Mouse (Mus musculus) cortical plate, adult 2 months (tissue): ENCODE measurements at regions not wholly inside any gene's neighbourhood (a gene's known extent, or its start where the extent isn't known, plus 50 kb on each side); places are given as distances from the start of the nearest gene placed in this dataset.

Source experiments
- CTCF ChIP-seq: fragments of 200-500 bp; IDR thresholded peaks from 2 replicates; pipeline ENCODE4 v1.5.1; 2011; ENCODE audit warnings: mild to moderate bottlenecking, control low read depth, low read length; ENCODE audit not compliant: insufficient read depth; ENCODE audit errors: extremely low read depth
- POLR2A ChIP-seq: fragments of 200-500 bp; IDR thresholded peaks from 2 replicates; pipeline ENCODE4 v1.6.1; 2011; ENCODE audit warnings: mild to moderate bottlenecking, low read length, control low read depth; ENCODE audit not compliant: insufficient read depth; ENCODE audit errors: extremely low read depth

DNA sequence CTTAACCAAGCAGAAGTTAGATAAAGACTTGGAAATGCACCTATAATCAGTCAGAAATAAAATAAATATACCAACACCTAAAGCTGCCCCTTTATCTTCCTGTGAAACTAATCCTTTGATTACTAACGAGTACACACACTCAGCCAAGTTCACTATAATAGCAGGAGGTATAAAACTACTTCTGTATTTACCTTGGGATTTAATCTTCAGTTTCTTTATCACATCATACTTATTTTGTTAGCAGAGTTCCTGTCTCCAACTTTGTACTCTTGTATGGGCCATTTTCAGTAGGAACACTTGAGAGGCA lies 367.7 kb upstream of the Ctso start:
- TF ChIP-seq CTCF (no peak), POLR2A (no peak)
